Comparison of ENCODE assay signal across 10 mouse cellular contexts in the genomic region with DNA sequence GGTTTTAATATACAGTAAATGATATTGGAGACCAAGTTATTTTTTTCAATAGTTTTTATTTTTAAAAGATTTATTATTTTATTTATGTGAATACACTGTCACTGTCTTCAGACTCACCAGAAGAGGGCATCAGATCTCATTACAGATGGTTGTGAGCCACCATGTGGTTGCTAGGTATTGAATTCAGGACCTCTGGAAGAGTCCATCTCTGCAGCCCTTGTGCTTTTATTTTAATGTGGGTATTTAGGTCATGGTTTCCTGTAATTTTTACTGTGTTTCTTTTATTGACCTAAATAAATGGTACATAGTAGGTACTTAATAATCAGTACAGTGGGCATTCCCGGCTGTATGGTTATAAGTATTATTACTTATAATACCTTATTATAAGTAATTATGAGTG. TPM values are rescaled to one million over a fixed set of nuclear protein-coding genes. Genes with fewer than 3 reads are reported as not detected.
DNase-seq lines count a peak whose midpoint lies in the region; ATAC-seq and TF ChIP-seq lines count a peak whose summit lies in the region.
"Had no signal": no experiment of that assay in that cellular context is flagged by ENCODE, and none has a peak within 500 bp of the region (broad histone marks: within the 10 kb centered on the region; RNA-seq: fewer than 3 reads in every experiment).

No protein-coding gene starts in this region.

- WGBS in intestine, postnatal 0 days = 87% methylated on average over 1 of the region's 1 CpGs
- WGBS in intestine, embryonic 15.5 days = 86% methylated on average over 1 of the region's 1 CpGs
- 83% methylated on average over 1 of the region's 1 CpGs for WGBS in midbrain, postnatal 0 days
- WGBS in midbrain, embryonic 16.5 days = 76% methylated on average over 1 of the region's 1 CpGs
- 89% methylated on average over 1 of the region's 1 CpGs for WGBS in stomach, embryonic 16.5 days

- TF ChIP-seq POLR2A in brain, embryonic 14.5 days (IDR thresholded peaks at IDR 0.05; ENCODE audit: borderline replicate concordance, extremely low read depth, insufficient read depth, insufficient read length, poor library complexity, severe bottlenecking) = no peak

- H3K27me3 ChIP-seq in intestine, postnatal 0 days (replicated peaks; ENCODE audit: control insufficient read depth, insufficient read depth, low read length) = no peaks in the 10 kb centered on the region
- H3K27me3 ChIP-seq in intestine, embryonic 15.5 days (replicated peaks) = no peaks in the 10 kb centered on the region
- no peaks in the 10 kb centered on the region for H3K27me3 ChIP-seq in midbrain, postnatal 0 days (ENCODE audit: insufficient read depth, low read length)
- H3K27me3 ChIP-seq in midbrain, embryonic 16.5 days (ENCODE audit: control insufficient read depth, insufficient read depth, low read depth, low read length) = no peaks in the 10 kb centered on the region
- no peaks in the 10 kb centered on the region for H3K27me3 ChIP-seq in stomach, embryonic 16.5 days (ENCODE audit: control insufficient read depth, insufficient read depth, low read length)

- H3K4me2 ChIP-seq in intestine, postnatal 0 days (replicated peaks; ENCODE audit: low read depth) = no peak overlapping the region
- H3K4me2 ChIP-seq in intestine, embryonic 15.5 days (replicated peaks) = no peak overlapping the region
- no peak overlapping the region for H3K4me2 ChIP-seq in midbrain, postnatal 0 days (ENCODE audit: low read depth, low read length, poor library complexity, severe bottlenecking)
- no peak overlapping the region for H3K4me2 ChIP-seq in midbrain, embryonic 16.5 days (ENCODE audit: low read length)
- H3K4me2 ChIP-seq in stomach, embryonic 16.5 days (ENCODE audit: low read depth, low read length) = no peak overlapping the region

- DNase-seq in midbrain, postnatal 0 days (ENCODE audit: low spot score) = no peak
- DNase-seq in brain, embryonic 14.5 days (ENCODE audit: low read depth) = no peak
- no peak for DNase-seq in adrenal gland, postnatal 25 days
- DNase-seq in frontal cortex, adult 2 months (ENCODE audit: extremely low spot score in 1 of 2, low spot score in 1 of 2) = no peak
- DNase-seq: gastrocnemius, postnatal 10 days had no signal

- no peaks in the 10 kb centered on the region for H3K36me3 ChIP-seq in intestine, postnatal 0 days (ENCODE audit: control insufficient read depth, insufficient read depth)
- H3K36me3 ChIP-seq in intestine, embryonic 15.5 days = no peaks in the 10 kb centered on the region
- no peaks in the 10 kb centered on the region for H3K36me3 ChIP-seq in midbrain, postnatal 0 days (ENCODE audit: insufficient read depth, low read length)
- no peaks in the 10 kb centered on the region for H3K36me3 ChIP-seq in midbrain, embryonic 16.5 days (ENCODE audit: control insufficient read depth, insufficient read depth, low read length)
- H3K36me3 ChIP-seq in stomach, embryonic 16.5 days (ENCODE audit: control insufficient read depth, insufficient read depth, low read length) = no peaks in the 10 kb centered on the region

- peaks cover 6% of the 10 kb centered on the region for H3K4me1 ChIP-seq in intestine, postnatal 0 days (replicated peaks; ENCODE audit: control insufficient read depth, insufficient read depth, low read length)
- H3K4me1 ChIP-seq in intestine, embryonic 15.5 days (replicated peaks) = peaks cover 19% of the 10 kb centered on the region
- H3K4me1 ChIP-seq in midbrain, postnatal 0 days (ENCODE audit: insufficient read depth, low read length) = peaks cover 7% of the 10 kb centered on the region; the same call in 1 of the 2 replicates
- peaks cover 9% of the 10 kb centered on the region for H3K4me1 ChIP-seq in midbrain, embryonic 16.5 days (ENCODE audit: control insufficient read depth, insufficient read depth, low read length)
- H3K4me1 ChIP-seq in stomach, embryonic 16.5 days (ENCODE audit: control insufficient read depth, insufficient read depth, low read length) = peaks cover 26% of the 10 kb centered on the region

- no peak overlapping the region for H3K4me3 ChIP-seq in intestine, postnatal 0 days (ENCODE audit: low read depth, low read length)
- no peak overlapping the region for H3K4me3 ChIP-seq in intestine, embryonic 15.5 days (replicated peaks)
- H3K4me3 ChIP-seq in midbrain, postnatal 0 days (ENCODE audit: low read depth, low read length) = no peak overlapping the region
- no peak overlapping the region for H3K4me3 ChIP-seq in midbrain, embryonic 16.5 days (ENCODE audit: low read depth, low read length)
- no peak overlapping the region for H3K4me3 ChIP-seq in stomach, embryonic 16.5 days (replicated peaks; ENCODE audit: low read length)

- H3K9me3 ChIP-seq in intestine, postnatal 0 days (ENCODE audit: control insufficient read depth) = no peaks in the 10 kb centered on the region
- no peaks in the 10 kb centered on the region for H3K9me3 ChIP-seq in intestine, embryonic 15.5 days
- no peaks in the 10 kb centered on the region for H3K9me3 ChIP-seq in midbrain, postnatal 0 days (ENCODE audit: low read length)
- no peaks in the 10 kb centered on the region for H3K9me3 ChIP-seq in midbrain, embryonic 16.5 days (replicated peaks; ENCODE audit: control insufficient read depth, low read length, poor library complexity, severe bottlenecking)
- no peaks in the 10 kb centered on the region for H3K9me3 ChIP-seq in stomach, embryonic 16.5 days (replicated peaks; ENCODE audit: control insufficient read depth, low read length)
- H3K9me3 ChIP-seq: midbrain, embryonic 10.5 days had no signal

- H3K9ac ChIP-seq in intestine, postnatal 0 days (ENCODE audit: low read depth, low read length) = no peak overlapping the region
- no peak overlapping the region for H3K9ac ChIP-seq in intestine, embryonic 15.5 days
- H3K9ac ChIP-seq in midbrain, postnatal 0 days (replicated peaks; ENCODE audit: low read length, poor library complexity, severe bottlenecking) = no peak overlapping the region
- H3K9ac ChIP-seq in midbrain, embryonic 16.5 days (ENCODE audit: low read depth, low read length) = no peak overlapping the region
- no peak overlapping the region for H3K9ac ChIP-seq in stomach, embryonic 16.5 days (ENCODE audit: low read length)

- H3K27ac ChIP-seq in intestine, postnatal 0 days (ENCODE audit: low read depth, low read length) = no peak overlapping the region
- H3K27ac ChIP-seq in intestine, embryonic 15.5 days = no peak overlapping the region
- no peak overlapping the region for H3K27ac ChIP-seq in midbrain, postnatal 0 days (ENCODE audit: low read depth, low read length)
- H3K27ac ChIP-seq in midbrain, embryonic 16.5 days (ENCODE audit: low read length) = no peak overlapping the region
- peak overlapping the region; percentile 84; the same call in 1 of the 2 replicates for H3K27ac ChIP-seq in stomach, embryonic 16.5 days (ENCODE audit: low read length)

- TF ChIP-seq CTCF in intestine, postnatal 0 days (IDR thresholded peaks at IDR 0.05; ENCODE audit: low read depth) = peak; percentile 59
- TF ChIP-seq CTCF in midbrain, postnatal 0 days (IDR thresholded peaks at IDR 0.05) = peak; percentile 57
- 0 out of 2 replicates have a peak, but pooled peaks have one; percentile 13 for TF ChIP-seq CTCF in brain, embryonic 14.5 days (IDR thresholded peaks at IDR 0.05; ENCODE audit: borderline replicate concordance, extremely low read depth, insufficient read depth, insufficient read length)

- ATAC-seq in intestine, postnatal 0 days = no peak
- ATAC-seq in intestine, embryonic 15.5 days = no peak
- ATAC-seq in midbrain, postnatal 0 days (ENCODE audit: low FRiP score) = no peak
- ATAC-seq in midbrain, embryonic 16.5 days = no peak
- no peak for ATAC-seq in stomach, embryonic 16.5 days (ENCODE audit: insufficient read depth, low FRiP score)

RNA-seq across cellular contexts. Expression of a gene that starts 56.1 kb away (rescaled TPM):
- polyA plus RNA-seq in intestine, postnatal 0 days (2015; fragmentation: Nextera tagmentation; extraction: Ambion mirVana) = 1.6 and 2.0 TPM in 2 replicates
- 2.6 and 3.2 TPM in 2 replicates for polyA plus RNA-seq in intestine, embryonic 15.5 days (2015; fragmentation: Nextera tagmentation; extraction: Ambion mirVana)
- 25.9 and 42.3 TPM in 2 replicates for total RNA-seq in midbrain, postnatal 0 days (2014; rRNA removed)
- polyA plus RNA-seq in midbrain, postnatal 0 days (2015; fragmentation: Nextera tagmentation; extraction: Ambion mirVana) = 4.2 and 4.7 TPM in 2 replicates
- 6.7 and 7.0 TPM in 2 replicates for polyA plus RNA-seq in midbrain, embryonic 16.5 days (2015; fragmentation: Nextera tagmentation; extraction: Ambion mirVana)
- 12.7 and 22.1 TPM in 2 replicates for polyA plus RNA-seq in brain, embryonic 14.5 days (2012; rRNA removed)
- polyA plus RNA-seq in stomach, embryonic 16.5 days (2015; fragmentation: Nextera tagmentation; extraction: Ambion mirVana) = 3.1 and 3.6 TPM in 2 replicates
- 22.3 and 24.1 TPM in 2 replicates for total RNA-seq in adrenal gland, postnatal 25 days (2021)
- polyA plus RNA-seq in frontal cortex, adult 2 months (2012; rRNA removed) = 33.4 and 34.1 TPM in 2 replicates

RNA-seq across cellular contexts. Expression of a gene that starts 59.4 kb away (rescaled TPM):
- polyA plus RNA-seq in intestine, postnatal 0 days (2015; fragmentation: Nextera tagmentation; extraction: Ambion mirVana) = 5.8 and 7.1 TPM in 2 replicates
- 5.4 and 5.6 TPM in 2 replicates for polyA plus RNA-seq in intestine, embryonic 15.5 days (2015; fragmentation: Nextera tagmentation; extraction: Ambion mirVana)
- total RNA-seq in midbrain, postnatal 0 days (2014; rRNA removed) = 2.6 and 3.3 TPM in 2 replicates
- polyA plus RNA-seq in midbrain, postnatal 0 days (2015; fragmentation: Nextera tagmentation; extraction: Ambion mirVana) = 3.1 and 3.5 TPM in 2 replicates
- polyA plus RNA-seq in midbrain, embryonic 16.5 days (2015; fragmentation: Nextera tagmentation; extraction: Ambion mirVana) = 2.9 and 3.1 TPM in 2 replicates
- 2.7 and 3.0 TPM in 2 replicates for polyA plus RNA-seq in brain, embryonic 14.5 days (2012; rRNA removed)
- polyA plus RNA-seq in stomach, embryonic 16.5 days (2015; fragmentation: Nextera tagmentation; extraction: Ambion mirVana) = 14.6 and 19.2 TPM in 2 replicates
- 13.8 and 19.3 TPM in 2 replicates for total RNA-seq in adrenal gland, postnatal 25 days (2021)
- 6.2 and 6.6 TPM in 2 replicates for polyA plus RNA-seq in frontal cortex, adult 2 months (2012; rRNA removed)
